Mouse (Mus musculus): ENCODE data around the gene Macrod2. TPM values are rescaled to one million over a fixed set of nuclear protein-coding genes. Genes with fewer than 3 reads are reported as not detected.

The Macrod2 gene
- polyA plus RNA-seq, 1 experiment from 2014 or later: 42.1 TPM

DNA sequence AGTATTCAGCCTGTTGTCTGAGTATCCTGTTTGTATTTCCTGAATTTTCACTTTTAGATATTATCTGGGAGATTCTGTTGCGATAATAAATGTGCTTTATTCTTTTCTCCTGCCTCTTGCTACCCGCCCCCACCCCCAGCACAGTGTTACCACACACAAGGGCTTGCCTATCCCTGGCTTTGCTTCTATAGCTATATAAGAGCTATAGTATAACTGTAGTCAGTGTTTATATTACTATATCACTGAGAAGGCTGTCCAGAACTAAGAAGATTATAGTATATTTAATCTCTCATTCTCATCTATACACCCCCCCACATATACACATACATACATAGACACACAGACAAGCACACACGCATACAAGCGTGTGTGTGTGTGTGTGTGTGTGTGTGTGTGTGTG is 374.4 kb downstream of the Macrod2 start:
- WGBS: 81% methylated on average over 4 of the region's 4 CpGs
- no peak for DNase-seq (ENCODE audit: low spot score)
- H3K27ac ChIP-seq (replicated peaks; ENCODE audit: low read depth, low read length): no peak overlapping the region
- no peak overlapping the region for H3K4me3 ChIP-seq (ENCODE audit: low read depth, low read length)
- H3K9ac ChIP-seq (ENCODE audit: low read length): no peak overlapping the region
- H3K4me2 ChIP-seq (ENCODE audit: low read depth, severe bottlenecking): no peak overlapping the region
- no peaks in the 10 kb centered on the region for H3K27me3 ChIP-seq (ENCODE audit: control insufficient read depth, insufficient read depth, low read length)
- H3K36me3 ChIP-seq (ENCODE audit: control insufficient read depth, insufficient read depth, low read length): no peaks in the 10 kb centered on the region
- H3K9me3 ChIP-seq (ENCODE audit: control insufficient read depth, low read length): no peaks in the 10 kb centered on the region
- no peaks in the 10 kb centered on the region for H3K4me1 ChIP-seq (ENCODE audit: control insufficient read depth, insufficient read depth, low read length)
- no peak for ATAC-seq (ENCODE audit: insufficient number of reproducible peaks, low FRiP score, low TSS enrichment, low read depth)

DNA sequence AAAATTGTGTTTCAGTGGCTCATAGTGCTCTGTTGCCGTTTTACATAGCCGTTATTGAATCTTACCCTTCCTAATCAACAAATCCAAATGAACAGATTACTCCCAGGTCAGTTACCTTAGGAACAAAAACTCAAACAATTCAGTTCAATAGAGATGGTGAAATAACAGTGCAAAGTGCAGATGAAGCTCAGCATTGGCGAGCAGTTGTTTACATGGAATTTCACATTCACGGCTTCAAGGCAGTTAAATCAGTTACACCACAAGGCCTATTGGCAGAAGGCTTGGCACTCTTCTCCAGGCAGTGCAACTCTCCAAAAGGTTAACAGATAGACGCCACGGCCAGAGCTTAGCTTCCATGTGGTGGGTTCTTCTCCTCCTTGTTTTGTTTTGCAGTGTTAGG is 377.7 kb downstream of the Macrod2 start:
- WGBS: 89% methylated on average over 6 of the region's 6 CpGs
- no peak overlapping the region for H3K4me2 ChIP-seq (ENCODE audit: low read depth, severe bottlenecking)
- DNase-seq (ENCODE audit: low spot score) (no peak), ATAC-seq (ENCODE audit: insufficient number of reproducible peaks, low FRiP score, low TSS enrichment, low read depth) (no peak)
- H3K4me3 ChIP-seq (ENCODE audit: low read depth, low read length): no peak overlapping the region
- no peak overlapping the region for H3K9ac ChIP-seq (ENCODE audit: low read length)
- H3K36me3 ChIP-seq (ENCODE audit: control insufficient read depth, insufficient read depth, low read length): no peaks in the 10 kb centered on the region
- no peaks in the 10 kb centered on the region for H3K27me3 ChIP-seq (ENCODE audit: control insufficient read depth, insufficient read depth, low read length)
- H3K9me3 ChIP-seq (ENCODE audit: control insufficient read depth, low read length): no peaks in the 10 kb centered on the region
- H3K27ac ChIP-seq (replicated peaks; ENCODE audit: low read depth, low read length): no peak overlapping the region
- no peaks in the 10 kb centered on the region for H3K4me1 ChIP-seq (ENCODE audit: control insufficient read depth, insufficient read depth, low read length)

DNA sequence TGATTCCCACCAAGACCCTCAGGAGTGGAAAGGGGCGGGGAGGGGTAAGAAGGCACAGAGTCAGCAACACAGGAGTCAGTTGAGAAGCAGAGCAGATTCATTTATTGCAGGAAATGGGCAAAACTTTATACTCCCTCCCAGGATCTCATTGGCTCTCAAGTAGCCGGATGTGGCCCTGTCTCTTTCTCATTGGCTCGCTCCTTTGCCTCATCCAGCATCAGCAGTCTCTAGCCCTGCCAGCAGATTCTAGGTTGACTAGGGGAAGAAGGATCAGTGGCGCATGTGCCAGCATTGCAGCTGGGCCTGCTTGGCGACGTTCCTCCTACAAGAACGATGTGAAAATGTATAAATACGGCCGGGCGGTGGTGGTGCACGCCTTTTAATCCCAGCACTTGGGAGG is 378.3 kb downstream of the Macrod2 start:
- Histone ChIP-seq H3K4me2 (ENCODE audit: low read depth, severe bottlenecking) (no peak overlapping the region), H3K36me3 (ENCODE audit: control insufficient read depth, insufficient read depth, low read length) (no peaks in the 10 kb centered on the region), H3K9me3 (ENCODE audit: control insufficient read depth, low read length) (no peaks in the 10 kb centered on the region), H3K9ac (ENCODE audit: low read length) (no peak overlapping the region), H3K4me3 (ENCODE audit: low read depth, low read length) (no peak overlapping the region), H3K27ac (replicated peaks; ENCODE audit: low read depth, low read length) (no peak overlapping the region), H3K27me3 (ENCODE audit: control insufficient read depth, insufficient read depth, low read length) (no peaks in the 10 kb centered on the region), H3K4me1 (ENCODE audit: control insufficient read depth, insufficient read depth, low read length) (no peaks in the 10 kb centered on the region)
- no peak for DNase-seq (ENCODE audit: low spot score)
- WGBS: 93% methylated on average over 11 of the region's 11 CpGs
- no peak for ATAC-seq (ENCODE audit: insufficient number of reproducible peaks, low FRiP score, low TSS enrichment, low read depth)

GRCm38 (mm10) chr2:140774808-140775370 is 379.8 kb downstream of the Macrod2 start:
- DNase-seq (ENCODE audit: low spot score): no peak
- H3K9me3 ChIP-seq (ENCODE audit: control insufficient read depth, low read length): no peaks in the 10 kb centered on the region
- WGBS: 91% methylated on average over 4 of the region's 4 CpGs
- no peak overlapping the region for H3K4me3 ChIP-seq (ENCODE audit: low read depth, low read length)
- no peak overlapping the region for H3K4me2 ChIP-seq (ENCODE audit: low read depth, severe bottlenecking)
- H3K4me1 ChIP-seq (ENCODE audit: control insufficient read depth, insufficient read depth, low read length): no peaks in the 10 kb centered on the region
- no peak for ATAC-seq (ENCODE audit: insufficient number of reproducible peaks, low FRiP score, low TSS enrichment, low read depth)
- no peak overlapping the region for H3K27ac ChIP-seq (replicated peaks; ENCODE audit: low read depth, low read length)
- no peaks in the 10 kb centered on the region for H3K36me3 ChIP-seq (ENCODE audit: control insufficient read depth, insufficient read depth, low read length)
- H3K9ac ChIP-seq (ENCODE audit: low read length): no peak overlapping the region
- H3K27me3 ChIP-seq (ENCODE audit: control insufficient read depth, insufficient read depth, low read length): no peaks in the 10 kb centered on the region

- 73% methylated on average over 8 of the region's 8 CpGs for WGBS
- Histone ChIP-seq H3K9me3 (ENCODE audit: control insufficient read depth, low read length) (no peaks in the 10 kb centered on the region), H3K4me2 (ENCODE audit: low read depth, severe bottlenecking) (no peak overlapping the region), H3K36me3 (ENCODE audit: control insufficient read depth, insufficient read depth, low read length) (no peaks in the 10 kb centered on the region), H3K27me3 (ENCODE audit: control insufficient read depth, insufficient read depth, low read length) (no peaks in the 10 kb centered on the region), H3K9ac (ENCODE audit: low read length) (no peak overlapping the region), H3K4me1 (ENCODE audit: control insufficient read depth, insufficient read depth, low read length) (no peaks in the 10 kb centered on the region), H3K27ac (replicated peaks; ENCODE audit: low read depth, low read length) (no peak overlapping the region), H3K4me3 (ENCODE audit: low read depth, low read length) (no peak overlapping the region)
- no peak for ATAC-seq (ENCODE audit: insufficient number of reproducible peaks, low FRiP score, low TSS enrichment, low read depth)
- DNase-seq (ENCODE audit: low spot score): no peak
Measured at GRCm38 (mm10) chr2:140775448-140776101, 380.5 kb downstream of the Macrod2 start.

- no peaks in the 10 kb centered on the region for H3K36me3 ChIP-seq (ENCODE audit: control insufficient read depth, insufficient read depth, low read length)
- no peaks in the 10 kb centered on the region for H3K4me1 ChIP-seq (ENCODE audit: control insufficient read depth, insufficient read depth, low read length)
- H3K9me3 ChIP-seq (ENCODE audit: control insufficient read depth, low read length): no peaks in the 10 kb centered on the region
- no peak for DNase-seq (ENCODE audit: low spot score)
- no peaks in the 10 kb centered on the region for H3K27me3 ChIP-seq (ENCODE audit: control insufficient read depth, insufficient read depth, low read length)
- no peak for ATAC-seq (ENCODE audit: insufficient number of reproducible peaks, low FRiP score, low TSS enrichment, low read depth)
- 82% methylated on average over 13 of the region's 13 CpGs for WGBS
- H3K27ac ChIP-seq (replicated peaks; ENCODE audit: low read depth, low read length): no peak overlapping the region
- no peak overlapping the region for H3K4me2 ChIP-seq (ENCODE audit: low read depth, severe bottlenecking)
- H3K9ac ChIP-seq (ENCODE audit: low read length): no peak overlapping the region
- H3K4me3 ChIP-seq (ENCODE audit: low read depth, low read length): no peak overlapping the region
Measured at GRCm38 (mm10) chr2:140778212-140778611, 383.1 kb downstream of the Macrod2 start.

DNA sequence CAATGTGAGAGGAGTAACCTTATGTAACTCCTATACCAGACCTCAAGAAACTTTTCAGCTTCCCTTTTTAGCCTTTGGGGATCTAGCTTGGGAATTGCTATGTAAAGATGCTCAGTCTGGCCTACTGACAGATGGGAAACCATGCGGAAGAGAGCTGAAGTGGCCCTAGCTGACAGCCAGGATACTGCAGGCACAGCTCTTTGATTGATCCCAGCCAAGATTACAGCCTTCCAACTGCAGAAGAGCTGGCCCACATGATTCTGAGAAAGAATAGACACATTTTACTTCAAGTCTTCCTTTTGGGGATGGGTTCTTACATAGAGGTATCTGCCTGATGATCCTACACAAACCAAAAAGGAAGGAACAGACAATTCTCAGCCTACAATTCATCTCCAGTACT is 387.9 kb downstream of the Macrod2 start:
- no peak overlapping the region for H3K4me2 ChIP-seq (ENCODE audit: low read depth, severe bottlenecking)
- no peaks in the 10 kb centered on the region for H3K27me3 ChIP-seq (ENCODE audit: control insufficient read depth, insufficient read depth, low read length)
- WGBS: 83% methylated on average over 1 of the region's 1 CpGs
- H3K9me3 ChIP-seq (ENCODE audit: control insufficient read depth, low read length): no peaks in the 10 kb centered on the region
- no peak overlapping the region for H3K9ac ChIP-seq (ENCODE audit: low read length)
- H3K4me1 ChIP-seq (ENCODE audit: control insufficient read depth, insufficient read depth, low read length): no peaks in the 10 kb centered on the region
- no peaks in the 10 kb centered on the region for H3K36me3 ChIP-seq (ENCODE audit: control insufficient read depth, insufficient read depth, low read length)
- no peak overlapping the region for H3K4me3 ChIP-seq (ENCODE audit: low read depth, low read length)
- no peak overlapping the region for H3K27ac ChIP-seq (replicated peaks; ENCODE audit: low read depth, low read length)
- DNase-seq (ENCODE audit: low spot score) (no peak), ATAC-seq (ENCODE audit: insufficient number of reproducible peaks, low FRiP score, low TSS enrichment, low read depth) (no peak)

DNA sequence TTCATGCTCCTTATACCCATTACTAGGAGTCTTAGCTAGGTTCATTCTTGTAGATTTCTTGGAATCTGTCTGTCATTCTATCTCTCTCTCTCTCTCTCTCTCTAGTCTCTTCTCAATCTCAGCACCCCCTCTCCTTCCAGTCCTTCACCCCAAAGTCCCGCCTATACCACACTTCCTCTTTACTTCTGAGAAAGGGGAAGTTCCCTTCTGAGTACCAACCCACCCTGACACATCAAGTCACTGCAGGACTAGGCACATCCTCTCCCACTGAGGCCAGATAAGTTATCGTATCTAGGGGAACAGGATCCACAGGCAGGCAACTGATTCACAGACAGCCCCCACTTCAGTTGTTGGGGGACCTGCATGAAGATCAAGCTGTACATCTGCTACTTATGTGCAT is 389.5 kb downstream of the Macrod2 start:
- Histone ChIP-seq H3K9ac (ENCODE audit: low read length) (no peak overlapping the region), H3K36me3 (ENCODE audit: control insufficient read depth, insufficient read depth, low read length) (no peaks in the 10 kb centered on the region), H3K4me2 (ENCODE audit: low read depth, severe bottlenecking) (no peak overlapping the region), H3K9me3 (ENCODE audit: control insufficient read depth, low read length) (no peaks in the 10 kb centered on the region), H3K27ac (replicated peaks; ENCODE audit: low read depth, low read length) (no peak overlapping the region), H3K4me3 (ENCODE audit: low read depth, low read length) (no peak overlapping the region), H3K27me3 (ENCODE audit: control insufficient read depth, insufficient read depth, low read length) (no peaks in the 10 kb centered on the region), H3K4me1 (ENCODE audit: control insufficient read depth, insufficient read depth, low read length) (no peaks in the 10 kb centered on the region)
- WGBS: 83% methylated on average over 2 of the region's 2 CpGs
- DNase-seq (ENCODE audit: low spot score): no peak
- no peak for ATAC-seq (ENCODE audit: insufficient number of reproducible peaks, low FRiP score, low TSS enrichment, low read depth)

DNA sequence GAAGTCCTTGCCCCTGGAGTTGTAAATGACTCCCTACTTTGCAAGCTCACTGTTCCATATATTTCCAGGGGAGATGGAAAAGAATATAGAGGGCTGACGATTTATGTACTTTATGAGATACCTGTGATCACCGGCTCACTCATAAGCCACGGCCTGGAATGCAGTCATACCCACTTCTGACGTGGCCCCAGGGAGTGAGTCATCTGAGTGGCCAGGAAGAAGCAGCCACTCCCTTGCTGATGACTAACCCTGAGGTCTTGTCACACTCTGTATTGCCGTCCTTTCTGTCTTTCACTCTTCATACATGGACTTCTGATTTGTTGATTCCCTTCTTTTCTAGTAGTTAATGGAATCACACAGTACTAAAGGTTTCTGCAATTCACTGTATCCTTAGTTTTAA is 395.3 kb downstream of the Macrod2 start:
- Histone ChIP-seq H3K4me1 (ENCODE audit: control insufficient read depth, insufficient read depth, low read length) (no peaks in the 10 kb centered on the region), H3K4me3 (ENCODE audit: low read depth, low read length) (no peak overlapping the region), H3K9me3 (ENCODE audit: control insufficient read depth, low read length) (no peaks in the 10 kb centered on the region), H3K9ac (ENCODE audit: low read length) (no peak overlapping the region), H3K4me2 (ENCODE audit: low read depth, severe bottlenecking) (no peak overlapping the region), H3K27ac (replicated peaks; ENCODE audit: low read depth, low read length) (no peak overlapping the region), H3K27me3 (ENCODE audit: control insufficient read depth, insufficient read depth, low read length) (no peaks in the 10 kb centered on the region), H3K36me3 (ENCODE audit: control insufficient read depth, insufficient read depth, low read length) (no peaks in the 10 kb centered on the region)
- WGBS: 65% methylated on average over 5 of the region's 5 CpGs
- ATAC-seq (ENCODE audit: insufficient number of reproducible peaks, low FRiP score, low TSS enrichment, low read depth) (no peak), DNase-seq (ENCODE audit: low spot score) (no peak)
